Mouse (Mus musculus) adrenal gland, adult (tissue): ENCODE results near the gene Smlr1.

Experiments
- DNase-seq, 2 experiments: peaks; one replicate each; pipeline ENCODE4 v3.0.0; 2022 to 2023; ENCODE audit warnings: low spot score in 1 of 2; ENCODE audit not compliant: inconsistent age in 2 of 2

Smlr1 gene

GRCm38 (mm10) chr10:25503250-25503649 lies 32.8 kb downstream of the Smlr1 start:
- no peak for DNase-seq

- peak in 1 of 2 experiments; percentile 41 for DNase-seq
Measured at GRCm38 (mm10) chr10:25499323-25500071, 36.6 kb downstream of the Smlr1 start.

GRCm38 (mm10) chr10:25488456-25488855 lies 47.6 kb downstream of the Smlr1 start:
- peak; percentile 55 to 87 for DNase-seq

GRCm38 (mm10) chr10:25482791-25483190 lies 53.3 kb downstream of the Smlr1 start:
- peak; percentile 35 to 76 for DNase-seq

GRCm38 (mm10) chr10:25479716-25480115 lies 56.4 kb downstream of the Smlr1 start:
- no peak for DNase-seq
